Mouse (Mus musculus) forebrain, embryonic 12.5 days (tissue): ENCODE results near the gene Pmepa1. TPM values are rescaled to one million over a fixed set of nuclear protein-coding genes. Genes with fewer than 3 reads are reported as not detected.

ENCODE experiments used
- ATAC-seq: fragments of 200-750 bp; cut with Nextera tagmentation; 2 replicates; pipeline ENCODE4 v1.8.0; 2017; ENCODE audit warnings: moderate TSS enrichment; ENCODE audit not compliant: low FRiP score
- H3K27ac ChIP-seq: fragments of 300-500 bp; sonication (generic); 2 replicates; pipeline ENCODE4 v1.5.1; 2016; ENCODE audit warnings: mild to moderate bottlenecking
- H3K27me3 ChIP-seq: fragments of 300-500 bp; sonication (generic); 2 replicates; pipeline ENCODE4 v1.6.1; 2016; ENCODE audit warnings: mild to moderate bottlenecking
- H3K36me3 ChIP-seq: fragments of 300-500 bp; sonication (generic); replicated peaks from 2 replicates; pipeline ENCODE4 v1.6.1; 2016; ENCODE audit warnings: mild to moderate bottlenecking
- H3K4me1 ChIP-seq: fragments of 300-500 bp; sonication (generic); 2 replicates; pipeline ENCODE4 v1.6.1; 2016
- H3K4me2 ChIP-seq: fragments of 300-500 bp; sonication (generic); 2 replicates; pipeline ENCODE4 v1.6.1; 2016; ENCODE audit warnings: mild to moderate bottlenecking, moderate library complexity
- H3K4me3 ChIP-seq: fragments of 300-500 bp; sonication (generic); replicated peaks from 2 replicates; pipeline ENCODE4 v1.5.1; 2016; ENCODE audit warnings: mild to moderate bottlenecking
- H3K9ac ChIP-seq: fragments of 300-500 bp; sonication (generic); 2 replicates; pipeline ENCODE4 v1.6.1; 2016; ENCODE audit warnings: mild to moderate bottlenecking
- H3K9me3 ChIP-seq: fragments of 300-500 bp; sonication (generic); 2 replicates; pipeline ENCODE4 v1.6.1; 2016
- WGBS: fragments of 180-500 bp; shearing (Covaris S2); methylation state at CpG from one replicate; pipeline ENCODE4 v1.1.7; 2016; 5-methylcytosine and 5-hydroxymethylcytosine counted together
- polyA plus RNA-seq: library from polyadenylated mRNA; unstranded; fragments of >200 nt; fragmentation: Nextera tagmentation; extraction: Ambion mirVana; gene quantifications from 2 replicates; pipeline ENCODE4 v1.2.1, GENCODE M21; 2016

The Pmepa1 gene
- polyA plus RNA-seq, 1 experiment from 2014 or later: 4.7 TPM

DNA sequence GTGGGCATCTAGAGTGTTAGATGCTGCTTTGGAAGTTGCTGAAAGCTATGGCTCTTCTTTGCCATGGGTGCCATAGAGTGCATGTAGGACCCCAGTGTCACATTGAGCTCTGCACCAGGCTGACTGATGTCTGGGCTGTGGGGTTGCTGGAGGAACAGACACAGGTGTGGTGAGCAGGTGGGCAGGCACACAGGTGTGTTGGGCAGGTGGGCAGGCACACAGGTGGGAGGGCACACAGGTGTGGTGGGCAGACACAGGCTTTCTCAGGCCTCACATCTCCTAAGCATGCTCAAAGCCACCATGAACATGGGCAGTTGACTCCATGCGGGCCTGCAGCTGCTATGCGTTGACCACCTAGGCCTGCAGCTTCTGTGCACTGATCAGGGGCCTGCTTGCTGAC, 16.2 kb upstream of the Pmepa1 start:
- no peaks in the 10 kb centered on the region for H3K9me3 ChIP-seq
- no peak overlapping the region for H3K9ac ChIP-seq
- H3K4me2 ChIP-seq: no peak overlapping the region
- no peak for ATAC-seq
- no peaks in the 10 kb centered on the region for H3K4me1 ChIP-seq
- H3K4me3 ChIP-seq: no peak overlapping the region
- H3K27me3 ChIP-seq: no peaks in the 10 kb centered on the region
- H3K27ac ChIP-seq: no peak overlapping the region
- WGBS: 100% methylated on average over 2 of the region's 2 CpGs
- no peaks in the 10 kb centered on the region for H3K36me3 ChIP-seq

DNA sequence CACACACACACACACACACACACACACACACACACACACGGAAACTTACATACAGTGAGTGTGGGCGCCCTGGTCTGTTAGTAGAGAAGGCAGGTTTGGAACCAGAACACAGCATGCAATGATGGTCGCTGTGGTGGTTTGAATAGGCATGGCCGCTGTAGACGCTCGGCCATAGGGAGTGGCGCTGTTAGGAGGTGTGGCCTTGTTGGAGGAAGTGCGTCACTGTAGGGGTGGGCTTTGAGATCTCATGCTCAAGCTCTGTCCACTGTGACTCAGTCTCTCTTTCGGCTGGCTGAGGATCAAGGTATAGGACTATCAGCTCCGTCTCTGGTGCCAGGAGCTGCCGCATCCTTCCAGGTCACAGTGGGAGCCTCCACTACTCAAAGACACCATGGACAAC, 14.6 kb upstream of the Pmepa1 start:
- no peak overlapping the region for H3K27ac ChIP-seq
- no peak overlapping the region for H3K9ac ChIP-seq
- H3K4me2 ChIP-seq: no peak overlapping the region
- no peak overlapping the region for H3K4me3 ChIP-seq
- H3K27me3 ChIP-seq: no peaks in the 10 kb centered on the region
- WGBS: 95% methylated on average over 11 of the region's 11 CpGs
- H3K4me1 ChIP-seq: no peaks in the 10 kb centered on the region
- no peaks in the 10 kb centered on the region for H3K36me3 ChIP-seq
- no peaks in the 10 kb centered on the region for H3K9me3 ChIP-seq
- ATAC-seq: no peak

DNA sequence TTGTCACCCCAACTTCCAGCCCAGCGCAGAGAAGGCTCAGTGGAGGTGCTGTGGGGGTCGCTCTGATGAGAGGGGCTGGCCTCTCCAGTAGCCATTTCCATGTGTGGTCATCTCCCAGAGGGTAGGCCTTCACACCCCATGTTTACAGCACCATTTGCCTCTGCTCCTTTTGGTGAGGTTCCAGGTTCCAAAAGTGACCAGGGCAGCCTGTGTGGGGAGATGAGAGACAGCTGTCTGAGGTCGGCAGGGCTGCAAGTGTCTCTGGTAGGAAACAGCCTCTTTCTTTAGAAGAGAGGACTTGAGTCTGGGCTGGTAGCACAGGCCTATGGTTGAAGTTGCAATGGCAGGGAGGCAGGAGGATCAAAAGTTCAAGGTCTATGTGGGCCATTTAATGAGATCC, 13.6 kb upstream of the Pmepa1 start:
- no peak overlapping the region for H3K27ac ChIP-seq
- WGBS: 83% methylated on average over 3 of the region's 3 CpGs
- no peak overlapping the region for H3K4me2 ChIP-seq
- H3K27me3 ChIP-seq: no peaks in the 10 kb centered on the region
- no peaks in the 10 kb centered on the region for H3K36me3 ChIP-seq
- no peaks in the 10 kb centered on the region for H3K4me1 ChIP-seq
- H3K9ac ChIP-seq: no peak overlapping the region
- no peaks in the 10 kb centered on the region for H3K9me3 ChIP-seq
- H3K4me3 ChIP-seq: no peak overlapping the region
- no peak for ATAC-seq

DNA sequence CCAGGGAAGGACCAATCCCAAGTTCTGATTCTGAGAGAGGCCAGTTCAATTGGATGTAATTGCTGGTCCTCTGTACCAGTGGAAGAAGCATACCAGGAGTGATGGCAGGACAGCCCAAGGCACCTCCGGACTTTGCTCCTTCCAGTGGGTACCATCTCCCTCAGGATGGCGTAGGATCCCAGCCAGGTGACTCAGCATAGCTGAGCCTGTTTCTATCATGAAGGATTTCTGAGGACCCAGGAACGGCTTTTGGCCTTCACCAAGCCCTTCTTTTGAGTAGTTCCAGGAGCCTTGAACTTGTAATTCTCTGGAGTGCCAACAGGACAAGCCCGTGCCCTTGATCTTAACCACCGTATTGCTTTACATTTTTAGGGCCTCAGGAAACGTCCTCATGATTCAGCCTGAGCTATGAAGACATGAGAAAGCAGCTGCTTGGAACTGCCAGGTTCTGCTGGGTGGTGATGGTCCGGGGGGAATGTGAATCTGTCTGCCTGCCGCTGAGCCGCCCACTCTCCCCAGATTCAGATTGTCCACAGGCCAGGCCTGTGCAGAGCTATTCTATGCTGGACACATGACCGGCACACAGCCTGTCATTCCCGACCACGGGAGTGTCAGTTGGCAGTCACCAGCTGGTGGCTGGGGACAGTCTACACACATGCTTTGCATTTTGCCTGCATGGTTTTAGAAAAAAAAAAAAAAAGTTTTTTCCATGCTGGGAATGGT, 9.6 kb upstream of the Pmepa1 start:
- Histone ChIP-seq H3K27me3 (peaks cover 2% of the 10 kb centered on the region; the same call in 1 of the 2 replicates), H3K27ac (no peak overlapping the region), H3K36me3 (no peaks in the 10 kb centered on the region), H3K9me3 (no peaks in the 10 kb centered on the region), H3K4me2 (no peak overlapping the region), H3K9ac (no peak overlapping the region), H3K4me1 (peaks cover 3% of the 10 kb centered on the region; the same call in 1 of the 2 replicates), H3K4me3 (no peak overlapping the region)
- WGBS: 87% methylated on average over 12 of the region's 12 CpGs
- ATAC-seq: no peak

DNA sequence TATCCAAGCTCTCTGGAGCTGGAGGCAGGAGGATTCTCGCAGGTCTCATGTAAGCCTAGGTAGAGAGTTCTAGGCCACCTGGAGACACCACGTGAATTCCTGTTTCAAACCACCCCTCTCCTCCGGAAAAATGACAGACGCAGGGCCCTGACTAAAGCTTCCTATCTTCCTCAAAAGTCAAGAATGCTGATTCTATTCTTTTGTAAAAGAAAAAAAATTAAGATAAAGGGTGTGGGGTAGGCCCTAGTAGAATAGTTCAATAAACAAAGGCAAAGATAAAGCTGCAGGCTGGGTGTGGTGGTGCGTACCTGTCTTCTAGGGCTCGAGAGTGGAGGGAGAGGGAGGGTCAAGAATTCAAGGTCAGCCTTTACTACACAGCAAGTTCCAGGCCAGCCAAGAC, 8.4 kb upstream of the Pmepa1 start:
- Histone ChIP-seq H3K9ac (no peak overlapping the region), H3K4me3 (no peak overlapping the region), H3K27ac (no peak overlapping the region), H3K4me1 (peaks cover 3% of the 10 kb centered on the region; the same call in 1 of the 2 replicates), H3K27me3 (peaks cover 2% of the 10 kb centered on the region; the same call in 1 of the 2 replicates), H3K36me3 (no peaks in the 10 kb centered on the region), H3K9me3 (no peaks in the 10 kb centered on the region), H3K4me2 (no peak overlapping the region)
- WGBS: 85% methylated on average over 6 of the region's 6 CpGs
- no peak for ATAC-seq

DNA sequence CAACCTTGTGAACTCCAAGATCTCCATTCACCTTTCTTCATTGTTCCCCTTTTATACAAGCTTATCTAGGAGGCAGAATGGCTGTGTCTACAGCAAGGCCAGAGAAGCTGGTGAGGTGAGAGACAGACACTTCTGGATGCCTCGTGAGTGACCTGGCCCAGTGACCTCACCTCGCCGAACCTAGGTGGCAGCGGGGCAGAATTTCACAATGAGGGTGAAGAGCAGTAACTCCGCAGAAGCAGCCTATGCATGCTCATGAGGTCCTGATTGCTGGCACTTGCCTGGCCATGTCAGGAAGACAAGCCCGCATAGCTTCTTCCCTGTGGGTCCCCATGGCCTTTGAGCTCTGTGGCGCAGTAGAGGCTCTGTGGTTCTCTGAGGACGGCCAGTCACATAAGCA, 5.9 kb upstream of the Pmepa1 start:
- 91% methylated on average over 8 of the region's 8 CpGs for WGBS
- Histone ChIP-seq H3K9me3 (no peaks in the 10 kb centered on the region), H3K36me3 (no peaks in the 10 kb centered on the region), H3K27me3 (peaks cover 7% of the 10 kb centered on the region), H3K4me3 (no peak overlapping the region), H3K4me2 (no peak overlapping the region), H3K27ac (no peak overlapping the region), H3K9ac (no peak overlapping the region), H3K4me1 (peaks cover 8% of the 10 kb centered on the region)
- no peak for ATAC-seq

DNA sequence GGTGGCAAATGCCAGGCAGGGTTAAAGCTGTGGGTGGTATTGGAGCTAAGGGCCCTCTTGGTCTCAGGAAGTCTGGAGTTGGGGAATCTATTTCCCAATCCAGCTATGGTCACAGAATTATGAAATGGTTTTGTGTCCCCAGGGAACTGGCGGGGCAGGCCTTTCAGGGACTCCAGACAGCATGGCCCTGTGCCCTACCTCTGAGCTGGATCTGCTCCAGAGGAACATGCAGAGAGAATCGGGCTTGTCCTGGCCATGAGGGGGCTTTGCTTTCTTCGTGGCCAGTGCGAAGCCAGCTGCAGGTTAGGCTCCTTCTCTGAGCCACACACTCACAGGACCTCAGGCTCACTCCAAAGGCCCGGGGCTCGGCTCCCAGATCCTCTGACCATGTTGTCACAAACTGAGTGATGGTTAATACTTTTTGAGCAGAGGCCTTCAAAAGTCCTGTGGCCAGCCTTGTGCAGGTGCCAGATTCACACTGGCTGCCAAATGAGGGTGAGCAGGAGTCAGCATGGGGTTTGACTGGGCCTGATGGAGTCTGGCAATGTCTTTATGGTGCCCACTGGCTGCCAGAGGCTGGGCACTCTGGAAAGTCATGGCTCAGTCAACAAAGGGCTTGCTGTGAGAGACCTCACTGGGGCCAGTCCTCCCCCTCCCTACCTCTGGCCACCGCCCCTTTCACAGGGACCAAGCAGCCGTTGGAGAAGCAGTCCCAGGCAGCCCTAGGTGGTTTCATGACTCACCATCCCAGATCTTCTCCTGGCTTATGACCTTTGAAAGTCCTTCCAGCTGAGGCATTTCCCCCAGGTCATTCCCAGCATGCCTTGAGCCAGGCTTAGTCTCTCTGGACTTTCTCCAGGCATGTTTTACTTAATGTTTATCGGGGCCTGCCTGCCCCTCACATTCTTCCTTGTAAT, 4.9 kb upstream of the Pmepa1 start:
- Histone ChIP-seq H3K27ac (no peak overlapping the region), H3K27me3 (peaks cover 7% of the 10 kb centered on the region), H3K9me3 (no peaks in the 10 kb centered on the region), H3K4me2 (no peak overlapping the region), H3K4me1 (peaks cover 13% of the 10 kb centered on the region), H3K36me3 (no peaks in the 10 kb centered on the region), H3K4me3 (no peak overlapping the region), H3K9ac (no peak overlapping the region)
- no peak for ATAC-seq
- 79% methylated on average over 9 of the region's 9 CpGs for WGBS

DNA sequence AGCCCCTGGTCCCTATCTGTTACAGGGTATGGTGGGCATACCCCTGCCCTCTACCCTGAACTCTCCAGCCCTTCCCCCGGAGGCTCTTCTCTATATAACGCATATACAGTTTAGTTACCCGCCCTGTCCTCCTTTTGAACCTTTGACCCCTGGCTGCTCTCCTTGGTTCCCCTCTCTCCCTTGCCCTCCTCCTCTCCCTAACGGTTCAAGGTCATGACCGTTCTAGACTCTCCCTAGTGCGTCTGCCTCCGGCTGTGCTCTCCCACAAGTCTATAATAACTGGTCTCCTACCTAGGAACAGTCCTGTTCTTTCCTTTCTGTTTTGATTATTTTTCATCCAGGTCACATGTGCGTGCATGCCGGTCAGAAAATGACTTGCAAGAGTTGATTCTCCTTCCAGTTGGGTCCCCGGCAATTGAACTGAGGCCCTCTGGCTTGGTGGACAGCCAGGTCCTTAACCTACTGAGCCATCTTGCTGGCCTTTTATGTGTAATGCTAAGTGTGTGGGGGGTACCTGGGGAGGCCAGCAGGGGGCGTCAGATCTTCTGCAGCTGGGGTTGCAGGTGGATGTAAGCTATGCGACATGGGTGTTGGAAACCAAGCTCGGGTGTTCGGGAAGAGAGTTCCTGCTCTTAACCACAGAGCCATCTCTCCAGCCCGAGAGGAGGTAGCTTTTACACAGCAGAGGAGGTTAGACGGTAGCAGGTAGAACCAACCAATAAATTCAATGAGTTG, 2.7 kb upstream of the Pmepa1 start:
- H3K27me3 ChIP-seq: peaks cover 12% of the 10 kb centered on the region
- H3K27ac ChIP-seq: no peak overlapping the region
- H3K36me3 ChIP-seq: no peaks in the 10 kb centered on the region
- no peak overlapping the region for H3K4me3 ChIP-seq
- no peak for ATAC-seq
- no peaks in the 10 kb centered on the region for H3K9me3 ChIP-seq
- peaks cover 22% of the 10 kb centered on the region for H3K4me1 ChIP-seq
- WGBS: 84% methylated on average over 16 of the region's 16 CpGs
- no peak overlapping the region for H3K4me2 ChIP-seq
- H3K9ac ChIP-seq: no peak overlapping the region

DNA sequence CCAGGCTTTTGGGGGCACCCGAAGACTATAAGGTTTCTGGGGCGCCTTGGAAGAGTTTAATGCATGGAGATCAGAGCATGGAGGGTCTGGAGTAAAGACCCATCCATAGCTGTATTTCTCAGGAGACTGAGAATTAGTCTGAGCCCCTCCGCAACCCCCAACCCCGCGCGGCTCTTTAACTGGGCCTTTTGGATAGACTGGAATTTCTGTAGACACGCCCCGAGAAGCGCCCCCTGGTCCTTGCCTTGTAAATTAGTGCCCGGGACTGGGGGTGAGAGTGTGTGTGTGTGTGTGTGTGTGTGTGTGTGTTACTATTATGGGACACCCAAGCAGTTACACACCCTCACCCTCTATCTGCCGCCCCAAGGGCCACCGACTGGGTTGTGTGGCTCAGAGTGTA, 526 bp upstream of the Pmepa1 start:
- 0% methylated on average over 12 of the region's 12 CpGs for whole genome bisulfite sequencing
- Histone ChIP-seq H3K27me3 (peaks cover 15% of the 10 kb centered on the region; the same call in 1 of the 2 replicates), H3K9ac (peak overlapping the region; percentile 94), H3K4me2 (peak overlapping the region; percentile 69), H3K9me3 (no peaks in the 10 kb centered on the region), H3K4me3 (peak overlapping the region; percentile 95), H3K4me1 (peaks cover 41% of the 10 kb centered on the region), H3K36me3 (no peaks in the 10 kb centered on the region), H3K27ac (peak overlapping the region; percentile 85; the same call in 1 of the 2 replicates)
- ATAC-seq: peak; percentile 30

DNA sequence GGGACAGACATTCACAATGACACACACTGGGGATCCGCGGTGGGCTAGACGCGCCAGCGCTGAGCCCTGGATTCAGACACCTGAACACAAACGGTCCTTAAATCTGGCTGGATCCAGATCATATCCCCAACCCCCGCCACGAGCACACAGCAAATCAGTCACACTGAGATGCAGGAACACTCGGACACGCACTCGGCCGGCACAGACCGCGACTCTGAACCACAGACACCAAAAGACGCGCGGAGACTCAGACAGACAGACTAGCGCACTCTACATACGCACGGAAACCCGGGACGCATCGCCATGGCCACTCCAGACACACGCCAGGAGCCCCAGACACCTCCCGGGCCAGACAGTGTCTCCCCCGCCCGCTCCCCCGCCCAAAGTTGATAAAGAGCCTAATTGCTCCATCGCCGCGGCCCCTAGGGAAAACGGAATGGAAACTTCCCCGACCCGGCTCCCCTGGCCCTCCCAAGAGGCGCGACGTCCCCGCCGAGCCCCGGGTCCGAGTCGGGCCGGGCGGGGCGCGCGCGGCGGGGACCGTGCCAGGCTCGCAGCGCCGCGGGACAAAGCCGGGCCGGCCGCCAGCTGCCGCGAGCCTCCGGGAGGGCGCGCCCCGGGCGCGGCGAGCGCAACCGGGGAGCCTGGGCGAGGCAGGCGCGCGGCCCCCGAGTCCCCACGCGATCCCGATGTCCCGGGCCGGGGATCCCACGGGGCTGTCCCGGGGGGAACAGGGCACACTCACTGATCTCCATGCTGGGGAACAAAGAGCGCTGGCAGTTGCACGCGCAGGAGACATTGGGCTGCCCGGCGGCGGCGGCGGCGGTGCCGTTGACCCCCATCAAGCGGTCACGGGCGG, 761 bp downstream of the Pmepa1 start:
- WGBS: under 1% methylated on average over 84 of the region's 93 CpGs

More for the DNA sequence above, 761 bp downstream of the Pmepa1 start:
- H3K36me3 ChIP-seq: no peaks in the 10 kb centered on the region
- peaks cover 54% of the 10 kb centered on the region for H3K4me1 ChIP-seq
- H3K9ac ChIP-seq: peak overlapping the region; percentile 94
- no peaks in the 10 kb centered on the region for H3K9me3 ChIP-seq
- H3K4me3 ChIP-seq: peak overlapping the region; percentile 95
- H3K4me2 ChIP-seq: peak overlapping the region; percentile 76
- peak overlapping the region; percentile 85 for H3K27ac ChIP-seq
- peak; percentile 45 for ATAC-seq
- H3K27me3 ChIP-seq: peaks cover 15% of the 10 kb centered on the region; the same call in 1 of the 2 replicates
